Mouse (Mus musculus): Measurements from ENCODE around the gene Slc44a4. TPM values are rescaled to one million over a fixed set of nuclear protein-coding genes. Genes with fewer than 3 reads are reported as not detected.
"Not testable (repeated sequence)": the region's sequence is repeated elsewhere in the genome, so short reads cannot be mapped to it uniquely, and the experiment has no call there.

Gene Slc44a4
- total RNA-seq, 2 experiments from 2014 or later = 0.14 to 0.30 TPM

GRCm38 (mm10) chr17:34932287-34932686, 18.0 kb downstream of the Slc44a4 start:
- no peak for DNase-seq (ENCODE audit: extremely low spot score in 1 of 2, low spot score in 2 of 2)

GRCm38 (mm10) chr17:34934031-34934430, 19.8 kb downstream of the Slc44a4 start:
- DNase-seq (ENCODE audit: extremely low spot score in 1 of 2, low spot score in 2 of 2) = no peak
- intact Hi-C loops (cut with DNase I) = no loop called here

More at GRCm38 (mm10) chr17:34932287-34932686, 18.0 kb downstream of the Slc44a4 start:
- intact Hi-C loops (cut with DNase I) = no loop called here

- DNase-seq (ENCODE audit: extremely low spot score in 1 of 2, low spot score in 2 of 2) = no peak
- intact Hi-C loops (cut with DNase I) = no loop called here
Measured at GRCm38 (mm10) chr17:34934830-34935229, 20.6 kb downstream of the Slc44a4 start.

GRCm38 (mm10) chr17:34937960-34938505, 23.8 kb downstream of the Slc44a4 start:
- intact Hi-C loops (cut with DNase I) = no loop called here
- DNase-seq (ENCODE audit: extremely low spot score in 1 of 2, low spot score in 2 of 2) = no peak

- intact Hi-C loops (cut with DNase I) = no loop called here
- no peak for DNase-seq (ENCODE audit: extremely low spot score in 1 of 2, low spot score in 2 of 2)
Measured at GRCm38 (mm10) chr17:34941344-34942041, 27.2 kb downstream of the Slc44a4 start.

GRCm38 (mm10) chr17:34943128-34943815, 29.0 kb downstream of the Slc44a4 start:
- DNase-seq (ENCODE audit: extremely low spot score in 1 of 2, low spot score in 2 of 2) = no peak
- intact Hi-C loops (cut with DNase I) = no loop called here

- no peak for DNase-seq (ENCODE audit: extremely low spot score in 1 of 2, low spot score in 2 of 2)
- intact Hi-C loops (cut with DNase I) = no loop called here
Measured at GRCm38 (mm10) chr17:34944362-34944761, 30.1 kb downstream of the Slc44a4 start.

GRCm38 (mm10) chr17:34946486-34947140, 32.3 kb downstream of the Slc44a4 start:
- intact Hi-C loops (cut with DNase I) = loop anchor here (5.0 kb wide), 1 partner anchor 89 kb away; no protein-coding TSS in a partner anchor
- no peak for DNase-seq (ENCODE audit: extremely low spot score in 1 of 2, low spot score in 2 of 2)

GRCm38 (mm10) chr17:34947606-34948005, 33.3 kb downstream of the Slc44a4 start:
- intact Hi-C loops (cut with DNase I) = loop anchor here (5.0 kb wide), 1 partner anchor 90 kb away; no protein-coding TSS in a partner anchor
- no peak for DNase-seq (ENCODE audit: extremely low spot score in 1 of 2, low spot score in 2 of 2)

GRCm38 (mm10) chr17:34948721-34949552, 34.7 kb downstream of the Slc44a4 start:
- not testable (repeated sequence) for DNase-seq (ENCODE audit: extremely low spot score in 1 of 2, low spot score in 2 of 2)
- intact Hi-C loops (cut with DNase I) = loop anchor here (5.0 kb wide), 1 partner anchor 92 kb away; no protein-coding TSS in a partner anchor

- no peak for DNase-seq (ENCODE audit: extremely low spot score in 1 of 2, low spot score in 2 of 2)
- intact Hi-C loops (cut with DNase I) = loop anchor here (5.0 kb wide), 1 partner anchor 92 kb away; no protein-coding TSS in a partner anchor
Measured at GRCm38 (mm10) chr17:34949553-34949969, 35.3 kb downstream of the Slc44a4 start.

GRCm38 (mm10) chr17:34950514-34951455, 36.5 kb downstream of the Slc44a4 start:
- intact Hi-C loops (cut with DNase I) = no loop called here
- no peak for DNase-seq (ENCODE audit: extremely low spot score in 1 of 2, low spot score in 2 of 2)

- intact Hi-C loops (cut with DNase I) = no loop called here
- DNase-seq (ENCODE audit: extremely low spot score in 1 of 2, low spot score in 2 of 2) = peak in 1 of 2 experiments; percentile 27
Measured at GRCm38 (mm10) chr17:34951636-34952377, 37.5 kb downstream of the Slc44a4 start.

GRCm38 (mm10) chr17:34952378-34953040, 38.2 kb downstream of the Slc44a4 start:
- intact Hi-C loops (cut with DNase I) = no loop called here
- DNase-seq (ENCODE audit: extremely low spot score in 1 of 2, low spot score in 2 of 2) = peak; percentile 77 to 90

- intact Hi-C loops (cut with DNase I) = no loop called here
- DNase-seq (ENCODE audit: extremely low spot score in 1 of 2, low spot score in 2 of 2) = no peak
Measured at GRCm38 (mm10) chr17:34953258-34953657, 39.0 kb downstream of the Slc44a4 start.

- intact Hi-C loops (cut with DNase I) = no loop called here
- DNase-seq (ENCODE audit: extremely low spot score in 1 of 2, low spot score in 2 of 2) = no peak
Measured at GRCm38 (mm10) chr17:34953904-34954303, 39.6 kb downstream of the Slc44a4 start.
